Mouse (Mus musculus) erythroblast, embryonic 14.5 days (primary cell): ENCODE data around the gene Timm22.

Experiments
- GATA1 ChIP-seq: IDR thresholded peaks from 2 replicates; pipeline ENCODE4 v1.6.1; 2012; ENCODE audit warnings: low read length, inconsistent platforms, mixed read lengths
- TAL1 ChIP-seq: IDR thresholded peaks from 3 replicates; pipeline ENCODE4 v1.6.1; 2012; ENCODE audit warnings: low read length, inconsistent platforms, mixed read lengths

GRCm38 (mm10) chr11:76449520-76450201, 42.9 kb downstream of the Timm22 start:
- TF ChIP-seq TAL1 (no peak), GATA1 (no peak)
